Mouse (Mus musculus) c-Kit-negative CD71-positive TER-119-positive erythroid progenitor cells, embryonic 14.5 days (primary cell): ENCODE results near the gene Gm9887.
"Not testable (repeated sequence)": the region's sequence is repeated elsewhere in the genome, so short reads cannot be mapped to it uniquely, and the experiment has no call there.

Source experiments
- DNase-seq: peaks from one replicate; pipeline ENCODE4 v3.0.0-alpha.2; 2013; ENCODE audit warnings: low read depth, low spot score

The Gm9887 gene

GRCm38 (mm10) chr12:69386281-69386732 is 14.0 kb upstream of the Gm9887 start:
- not testable (repeated sequence) for DNase-seq

GRCm38 (mm10) chr12:69385542-69386280 is 13.5 kb upstream of the Gm9887 start:
- DNase-seq, result no peak

- no peak for DNase-seq
Observed at GRCm38 (mm10) chr12:69384606-69385005, 12.3 kb upstream of the Gm9887 start.

- DNase-seq, result no peak
Observed at GRCm38 (mm10) chr12:69382880-69383279, 10.6 kb upstream of the Gm9887 start.

GRCm38 (mm10) chr12:69378558-69379454 is 6.5 kb upstream of the Gm9887 start:
- no peak for DNase-seq

GRCm38 (mm10) chr12:69377636-69378035 is 5.4 kb upstream of the Gm9887 start:
- not testable (repeated sequence) for DNase-seq

- DNase-seq, result no peak
Observed at GRCm38 (mm10) chr12:69377188-69377587, 4.9 kb upstream of the Gm9887 start.

GRCm38 (mm10) chr12:69376132-69376531 is 3.9 kb upstream of the Gm9887 start:
- no peak for DNase-seq

GRCm38 (mm10) chr12:69373850-69374766 is 1.9 kb upstream of the Gm9887 start:
- no peak for DNase-seq

- DNase-seq, result no peak
Observed at GRCm38 (mm10) chr12:69372731-69373331, 573 bp upstream of the Gm9887 start.

- DNase-seq, result peak; percentile 65
Observed at GRCm38 (mm10) chr12:69371421-69371853, 821 bp downstream of the Gm9887 start.

- DNase-seq, result no peak
Observed at GRCm38 (mm10) chr12:69370936-69371335, 1.3 kb downstream of the Gm9887 start.

- no peak for DNase-seq
Observed at GRCm38 (mm10) chr12:69367557-69367956, 4.7 kb downstream of the Gm9887 start.

GRCm38 (mm10) chr12:69366424-69366823 is 5.8 kb downstream of the Gm9887 start:
- DNase-seq, result peak; percentile 49

- no peak for DNase-seq
Observed at GRCm38 (mm10) chr12:69365757-69366156, 6.5 kb downstream of the Gm9887 start.

- DNase-seq, result peak; percentile 80
Observed at GRCm38 (mm10) chr12:69363899-69364762, 8.1 kb downstream of the Gm9887 start.

- DNase-seq, result not testable (repeated sequence)
Observed at GRCm38 (mm10) chr12:69363110-69363509, 9.1 kb downstream of the Gm9887 start.

- DNase-seq, result peak; percentile 42
Observed at GRCm38 (mm10) chr12:69362388-69362787, 9.9 kb downstream of the Gm9887 start.

- DNase-seq, result no peak
Observed at GRCm38 (mm10) chr12:69361919-69362318, 10.3 kb downstream of the Gm9887 start.
